In the genomic region with DNA sequence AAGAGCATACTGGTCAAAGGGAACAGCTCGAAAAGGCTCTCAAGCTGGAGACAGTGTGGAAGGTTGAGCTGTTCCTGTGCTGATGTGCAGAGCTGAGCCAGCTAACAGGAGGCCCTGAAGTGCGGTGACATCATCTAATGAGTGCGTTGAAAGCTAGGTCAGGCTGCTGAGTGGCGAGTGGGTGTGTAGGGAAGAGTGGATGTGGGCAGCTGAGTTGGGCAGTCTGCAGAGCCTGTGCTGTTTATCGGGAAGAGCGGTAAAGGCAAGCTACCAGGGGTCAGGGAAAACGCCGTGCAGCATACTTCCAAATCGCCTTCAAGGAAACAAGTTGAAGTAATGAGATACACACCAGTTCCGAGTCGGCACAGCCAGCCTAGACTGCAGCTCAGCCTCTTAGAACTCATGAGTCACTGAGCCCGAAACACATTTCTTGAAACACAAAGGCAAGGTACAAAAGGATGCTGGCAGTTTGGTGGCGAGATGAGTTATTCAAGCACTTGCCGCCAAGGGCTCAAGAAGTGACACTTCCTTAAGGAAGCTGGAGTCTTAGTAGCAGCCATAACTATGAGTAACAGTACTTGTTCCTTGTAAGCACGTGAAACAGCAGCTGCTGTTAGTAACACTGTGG, we compare ENCODE assay signal across 19 mouse cellular contexts. TPM values are rescaled to one million over a fixed set of nuclear protein-coding genes. Genes with fewer than 3 reads are reported as not detected.
A peak's percentile ranks its signal among the peaks of the same experiment; 100 is the strongest.
DNase-seq lines count a peak whose midpoint lies in the region; ATAC-seq lines count a peak whose summit lies in the region.
"Had no signal": no experiment of that assay in that cellular context is flagged by ENCODE, and none has a peak within 500 bp of the region (broad histone marks: within the 10 kb centered on the region; RNA-seq: fewer than 3 reads in every experiment).

No protein-coding gene starts in this region.

- peaks cover 15% of the 10 kb centered on the region for H3K36me3 ChIP-seq in heart, embryonic 11.5 days (ENCODE audit: control insufficient read depth, insufficient read depth, low read length)
- peaks cover 42% of the 10 kb centered on the region for H3K36me3 ChIP-seq in liver, embryonic 12.5 days

- H3K27me3 ChIP-seq in heart, embryonic 11.5 days (ENCODE audit: control insufficient read depth, insufficient read depth, low read length): no peaks in the 10 kb centered on the region
- H3K27me3 ChIP-seq in liver, embryonic 12.5 days (replicated peaks): no peaks in the 10 kb centered on the region
- H3K27me3 ChIP-seq: embryonic facial prominence, embryonic 15.5 days; intestine, embryonic 15.5 days; midbrain, embryonic 13.5 days had no signal

- H3K27ac ChIP-seq in heart, embryonic 11.5 days (ENCODE audit: low read depth, low read length): no peak overlapping the region
- H3K27ac ChIP-seq in liver, embryonic 12.5 days: no peak overlapping the region
- H3K27ac ChIP-seq: embryonic facial prominence, embryonic 15.5 days; intestine, embryonic 15.5 days; midbrain, embryonic 13.5 days had no signal

- no peak overlapping the region for H3K4me3 ChIP-seq in heart, embryonic 11.5 days (ENCODE audit: low read depth, low read length)
- no peak overlapping the region for H3K4me3 ChIP-seq in liver, embryonic 12.5 days
- H3K4me3 ChIP-seq: embryonic facial prominence, embryonic 15.5 days; intestine, embryonic 15.5 days; midbrain, embryonic 13.5 days had no signal

- H3K9ac ChIP-seq in heart, embryonic 11.5 days (ENCODE audit: low read depth, low read length): no peak overlapping the region; the same call in 1 of the 2 replicates
- H3K9ac ChIP-seq in liver, embryonic 12.5 days: no peak overlapping the region
- H3K9ac ChIP-seq: embryonic facial prominence, embryonic 15.5 days; intestine, embryonic 15.5 days; midbrain, embryonic 13.5 days had no signal

- WGBS in heart, embryonic 11.5 days (ENCODE audit: insufficient replicate concordance): 59% methylated on average over 15 of the region's 15 CpGs
- WGBS in liver, embryonic 12.5 days (ENCODE audit: insufficient replicate concordance): 81% methylated on average over 15 of the region's 15 CpGs

- DNase-seq in heart, adult 18-20 months: no peak
- peak; percentile 54 for DNase-seq in retina, postnatal 1 day
- DNase-seq in retina, embryonic 14.5 days (ENCODE audit: low spot score): no peak
- peak; percentile 90 for DNase-seq in brain, adult 2 months (ENCODE audit: low read depth, low spot score)
- peak; percentile 60 to 73 for DNase-seq in right cerebral cortex, postnatal 36 days (ENCODE audit: low spot score in 2 of 2)
- no peak for DNase-seq in kidney, postnatal 25 days
- DNase-seq: kidney, postnatal 10 days; lung, postnatal 10 days had no signal

- ATAC-seq in heart, embryonic 11.5 days (replicated peaks; ENCODE audit: insufficient number of reproducible peaks, low FRiP score, low TSS enrichment): peak; percentile 79
- ATAC-seq in liver, embryonic 12.5 days: no peak
- ATAC-seq: activated CD4-positive, CD25-positive, alpha-beta regulatory T cell, adult 4 months; forebrain, embryonic 16.5 days; intestine, embryonic 15.5 days; midbrain, embryonic 13.5 days had no signal

- peaks cover 6% of the 10 kb centered on the region; the same call in 1 of the 2 replicates for H3K4me1 ChIP-seq in heart, embryonic 11.5 days (ENCODE audit: control insufficient read depth, insufficient read depth, low read length)
- no peaks in the 10 kb centered on the region for H3K4me1 ChIP-seq in liver, embryonic 12.5 days
- H3K4me1 ChIP-seq: embryonic facial prominence, embryonic 15.5 days; intestine, embryonic 15.5 days had no signal

- H3K4me2 ChIP-seq in heart, embryonic 11.5 days: peak overlapping the region; percentile 19; the same call in 1 of the 2 replicates
- no peak overlapping the region for H3K4me2 ChIP-seq in liver, embryonic 12.5 days
- H3K4me2 ChIP-seq: embryonic facial prominence, embryonic 15.5 days; intestine, embryonic 15.5 days; liver, embryonic 11.5 days; midbrain, embryonic 13.5 days had no signal

- no peaks in the 10 kb centered on the region for H3K9me3 ChIP-seq in heart, embryonic 11.5 days (replicated peaks; ENCODE audit: control insufficient read depth, low read length)
- no peaks in the 10 kb centered on the region for H3K9me3 ChIP-seq in liver, embryonic 12.5 days (replicated peaks)
- H3K9me3 ChIP-seq: embryonic facial prominence, embryonic 15.5 days; G1E; intestine, embryonic 15.5 days; midbrain, embryonic 13.5 days had no signal

RNA-seq across cellular contexts. Expression of a gene that starts 33.6 kb away (rescaled TPM):
- 34.1 and 36.9 TPM in 2 replicates for polyA plus RNA-seq in heart, embryonic 11.5 days (2014; fragmentation: Nextera tagmentation; extraction: Ambion mirVana)
- 10 to 100 TPM in 1 of 2 experiments, 1 to 10 TPM in 1; 8.8 to 10.5 TPM for total RNA-seq in heart, adult 18-20 months (2021)
- 41.4 and 43.8 TPM in 2 replicates for polyA plus RNA-seq in liver, embryonic 12.5 days (2016; fragmentation: Nextera tagmentation; extraction: Ambion mirVana)

RNA-seq across cellular contexts. Expression of a gene that starts 33.7 kb away (rescaled TPM):
- 9.9 and 13.1 TPM in 2 replicates for polyA plus RNA-seq in heart, embryonic 11.5 days (2014; fragmentation: Nextera tagmentation; extraction: Ambion mirVana)
- not detected for total RNA-seq in heart, adult 18-20 months (2021)
- 5.4 and 5.5 TPM in 2 replicates for polyA plus RNA-seq in liver, embryonic 12.5 days (2016; fragmentation: Nextera tagmentation; extraction: Ambion mirVana)

RNA-seq across cellular contexts. Expression of a gene that starts 46.4 kb away (rescaled TPM):
- polyA plus RNA-seq in heart, embryonic 11.5 days (2014; fragmentation: Nextera tagmentation; extraction: Ambion mirVana): 0.17 and 0.37 TPM in 2 replicates
- total RNA-seq in heart, adult 18-20 months (2021): under 1 TPM; 0.46 to 0.47 TPM
- polyA plus RNA-seq in liver, embryonic 12.5 days (2016; fragmentation: Nextera tagmentation; extraction: Ambion mirVana): 0.46 and 0.59 TPM in 2 replicates
- total RNA-seq: common myeloid progenitor, adult 5-6 weeks had no signal
- polyA plus RNA-seq: activated CD4-positive, CD25-positive, alpha-beta regulatory T cell, adult 4 months; C2C12; G1E had no signal

Comparison
In these comparisons a context has a peak if more than half of its experiments do, and no peak if none do; other contexts are left out.
1. DNase-seq: peak in retina, postnatal 1 day (single experiment), brain, adult 2 months (single experiment) and right cerebral cortex, postnatal 36 days (2 of 2); none in heart, adult 18-20 months (0 of 2), retina, embryonic 14.5 days (single experiment) and kidney, postnatal 25 days (0 of 2).